Mouse (Mus musculus): Measurements from ENCODE around the gene Pitpnc1.
A peak's percentile ranks its signal among the peaks of the same experiment; 100 is the strongest.

Pitpnc1 gene

DNA sequence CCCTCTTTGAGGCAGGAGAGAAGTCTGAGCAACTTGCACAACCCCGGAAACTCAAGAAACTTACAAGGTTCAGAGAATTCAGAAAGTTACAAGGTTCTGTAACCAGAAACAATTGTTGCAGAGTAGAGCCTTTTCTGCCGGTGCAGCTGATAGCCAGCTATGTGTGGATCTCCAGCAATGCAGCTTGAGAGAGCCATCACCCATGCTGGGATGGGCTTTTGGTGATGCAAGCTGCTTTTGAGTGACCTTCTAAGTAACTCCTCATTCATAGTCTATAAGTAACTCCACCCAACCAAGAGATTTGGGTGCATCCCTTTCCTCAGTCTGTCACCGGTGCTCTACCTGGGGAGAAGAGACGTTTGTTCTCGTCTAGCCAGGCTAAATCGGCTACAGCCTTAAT is 232.0 kb downstream of the Pitpnc1 start:
- DNase-seq (ENCODE audit: low spot score in 2 of 2), result no peak

DNA sequence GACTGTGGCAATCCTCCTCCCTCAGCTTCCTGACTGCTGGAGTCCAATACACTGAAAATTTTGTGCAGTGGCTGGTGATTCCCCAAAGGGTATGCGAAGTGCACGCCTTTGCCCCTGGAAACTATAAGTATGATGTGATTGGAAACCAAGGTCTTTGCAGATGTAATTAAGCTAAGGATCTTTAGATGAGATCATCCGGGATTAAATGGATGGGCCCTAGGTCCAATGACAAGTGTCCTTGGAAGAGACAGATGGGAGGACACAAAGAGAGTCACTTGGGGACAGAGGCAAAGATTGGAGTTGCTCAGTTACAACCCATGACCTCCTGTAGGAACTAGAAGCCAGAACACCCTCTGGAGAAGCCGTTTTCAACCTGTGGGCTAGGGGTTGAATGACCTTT is 233.0 kb downstream of the Pitpnc1 start:
- DNase-seq (ENCODE audit: low spot score in 2 of 2), result no peak

DNA sequence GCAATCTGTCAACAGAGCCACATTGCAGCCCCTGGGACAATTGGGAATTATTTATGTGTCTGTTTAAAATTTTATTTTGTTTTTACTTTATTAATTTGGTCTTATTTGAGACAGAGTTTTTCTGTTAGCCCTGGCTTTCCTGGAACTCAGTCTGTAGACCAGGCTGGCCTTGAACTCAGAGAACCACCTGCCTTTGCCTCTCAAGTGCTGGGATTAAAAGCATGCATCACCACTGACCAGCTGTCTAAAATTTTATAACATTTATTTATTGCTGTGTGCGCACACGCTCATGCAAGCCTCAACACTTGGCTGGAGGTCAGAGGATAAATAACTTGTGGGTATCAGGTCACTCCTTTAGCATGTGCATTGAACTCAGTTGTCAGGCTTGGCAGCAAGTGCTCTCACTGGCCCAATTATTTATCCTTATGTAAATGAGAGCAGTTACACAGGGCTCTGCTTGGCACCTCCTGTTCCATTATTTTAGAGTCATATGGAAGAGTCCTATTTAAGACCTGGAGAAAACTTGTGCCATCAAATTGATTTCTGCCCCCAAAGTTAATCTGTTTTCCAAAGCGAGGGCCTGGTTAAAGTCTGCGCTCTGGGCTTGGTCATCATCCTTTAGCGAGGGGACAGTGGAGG is 237.1 kb downstream of the Pitpnc1 start:
- DNase-seq (ENCODE audit: low spot score in 2 of 2), result no peak

DNA sequence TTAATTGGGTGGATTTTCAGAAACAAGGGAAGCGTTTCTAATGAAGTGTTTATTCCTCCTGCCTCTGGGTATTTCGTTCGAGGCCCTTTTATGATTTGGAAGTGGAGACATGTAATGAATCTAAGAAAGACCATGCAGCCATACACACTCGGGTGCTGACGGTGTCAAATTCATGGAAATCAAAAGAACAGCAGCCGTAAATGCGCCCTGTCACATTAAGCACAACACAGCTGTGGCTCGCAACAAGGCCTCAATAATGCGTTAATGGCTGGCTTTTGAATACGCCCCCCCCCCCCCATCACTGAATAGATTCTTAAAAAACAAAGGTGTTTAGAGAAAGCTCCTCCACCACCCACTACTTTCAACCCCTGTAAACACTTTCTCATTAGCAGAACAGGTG is 240.4 kb downstream of the Pitpnc1 start:
- DNase-seq (ENCODE audit: low spot score in 2 of 2), result no peak

DNA sequence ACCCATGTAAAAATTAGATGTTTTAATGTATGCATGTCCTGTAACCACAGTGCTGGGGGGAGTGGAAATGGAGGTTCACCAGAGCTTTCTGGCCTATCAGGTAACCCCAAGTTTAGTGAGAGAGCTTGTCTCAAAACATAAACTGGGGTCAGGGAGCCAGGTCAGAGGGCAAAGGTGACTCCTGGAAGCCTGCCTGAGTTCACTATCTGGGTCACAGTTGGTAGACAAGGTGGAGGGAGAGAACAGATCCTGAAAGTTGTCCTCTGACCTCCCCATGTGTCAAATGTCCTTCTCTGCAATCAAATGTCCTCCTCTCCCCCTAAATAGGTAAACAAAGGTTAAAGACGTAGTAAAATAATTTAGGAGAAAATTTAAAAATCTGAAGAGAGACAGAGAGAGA is 244.1 kb downstream of the Pitpnc1 start:
- no peak for DNase-seq (ENCODE audit: low spot score in 2 of 2)

DNA sequence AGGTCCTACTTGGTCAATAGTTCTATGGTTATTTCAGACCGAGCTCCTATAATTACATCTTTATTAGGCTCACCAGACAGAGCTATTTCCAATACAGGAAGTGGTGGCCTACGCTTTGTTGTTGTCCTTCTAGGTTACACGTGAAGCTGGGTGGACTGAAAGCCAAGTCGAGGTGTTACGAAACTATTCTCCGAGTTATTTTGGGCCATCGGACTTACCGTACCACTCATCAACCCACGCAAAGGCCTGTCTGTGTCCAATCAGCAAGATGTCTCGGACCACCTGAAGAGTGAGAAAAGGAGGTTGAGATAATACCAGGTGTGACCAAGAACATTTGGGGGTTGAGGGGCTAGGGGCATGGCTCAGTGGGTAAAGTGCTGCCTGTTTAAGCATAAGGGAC is 244.5 kb downstream of the Pitpnc1 start:
- DNase-seq (ENCODE audit: low spot score in 2 of 2), result no peak

DNA sequence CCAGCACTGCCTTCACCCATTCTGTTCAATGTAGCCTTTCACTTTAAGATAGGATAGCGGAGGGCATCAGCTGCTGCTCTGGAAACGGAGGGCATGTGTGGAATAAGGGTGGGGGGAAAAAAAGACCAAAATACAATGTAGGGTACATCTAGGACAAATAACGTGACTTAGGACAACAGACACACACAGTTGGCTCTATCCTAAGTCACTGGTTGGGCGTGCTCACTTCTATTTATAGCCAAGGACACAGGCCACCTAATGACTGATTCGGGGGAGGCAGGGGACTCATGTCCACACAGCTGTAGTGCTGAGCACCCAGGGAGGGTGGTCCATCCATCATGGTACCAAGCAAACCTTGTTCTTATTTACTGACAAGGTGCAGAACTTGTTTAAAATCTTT is 245.2 kb downstream of the Pitpnc1 start:
- no peak for DNase-seq (ENCODE audit: low spot score in 2 of 2)

DNA sequence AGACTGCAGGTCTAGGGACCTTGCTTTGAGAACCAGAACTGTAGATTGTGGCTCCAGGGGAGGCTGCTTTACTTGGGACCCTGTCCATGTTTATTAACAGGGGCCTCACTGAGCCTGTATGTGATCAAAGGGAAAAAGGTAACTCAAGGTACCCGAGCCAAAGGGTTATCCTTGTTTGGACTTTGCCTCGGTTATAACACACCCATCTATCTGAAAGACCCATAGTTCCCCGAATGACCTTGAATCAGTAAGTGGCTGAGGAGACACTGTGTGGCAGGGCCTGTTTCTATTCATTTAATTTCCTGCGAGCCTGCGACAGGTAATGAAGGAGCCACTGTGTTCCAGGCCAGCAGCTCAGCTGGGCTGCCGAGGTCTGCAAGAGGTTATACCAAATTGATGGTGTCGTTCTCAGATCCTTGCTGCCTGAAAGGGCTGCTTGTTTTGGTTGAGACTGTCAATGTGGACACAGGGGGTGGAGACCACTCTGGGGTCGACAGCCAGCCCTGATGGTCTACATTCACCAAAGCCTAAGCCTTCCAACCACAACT is 246.8 kb downstream of the Pitpnc1 start:
- no peak for DNase-seq (ENCODE audit: low spot score in 2 of 2)

DNA sequence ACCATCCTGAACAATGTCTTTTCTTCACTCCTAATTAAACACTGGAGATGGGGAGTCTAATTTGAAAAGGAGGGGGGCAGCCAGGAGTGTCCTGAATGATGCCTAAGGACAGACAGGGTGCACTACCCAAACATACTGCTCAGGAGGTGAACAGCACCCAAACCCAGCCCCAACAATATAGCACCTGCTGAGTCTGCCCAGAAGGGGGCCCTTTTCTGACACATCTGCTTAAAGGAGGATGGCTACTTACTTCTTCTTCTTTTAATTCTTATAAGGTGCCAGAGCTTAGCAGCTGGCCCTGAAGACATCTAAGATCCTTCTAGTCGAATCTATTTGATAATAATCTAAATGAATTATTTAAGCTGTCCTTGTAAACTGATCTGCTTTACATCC is 247.3 kb downstream of the Pitpnc1 start:
- DNase-seq (ENCODE audit: low spot score in 2 of 2), result no peak

DNA sequence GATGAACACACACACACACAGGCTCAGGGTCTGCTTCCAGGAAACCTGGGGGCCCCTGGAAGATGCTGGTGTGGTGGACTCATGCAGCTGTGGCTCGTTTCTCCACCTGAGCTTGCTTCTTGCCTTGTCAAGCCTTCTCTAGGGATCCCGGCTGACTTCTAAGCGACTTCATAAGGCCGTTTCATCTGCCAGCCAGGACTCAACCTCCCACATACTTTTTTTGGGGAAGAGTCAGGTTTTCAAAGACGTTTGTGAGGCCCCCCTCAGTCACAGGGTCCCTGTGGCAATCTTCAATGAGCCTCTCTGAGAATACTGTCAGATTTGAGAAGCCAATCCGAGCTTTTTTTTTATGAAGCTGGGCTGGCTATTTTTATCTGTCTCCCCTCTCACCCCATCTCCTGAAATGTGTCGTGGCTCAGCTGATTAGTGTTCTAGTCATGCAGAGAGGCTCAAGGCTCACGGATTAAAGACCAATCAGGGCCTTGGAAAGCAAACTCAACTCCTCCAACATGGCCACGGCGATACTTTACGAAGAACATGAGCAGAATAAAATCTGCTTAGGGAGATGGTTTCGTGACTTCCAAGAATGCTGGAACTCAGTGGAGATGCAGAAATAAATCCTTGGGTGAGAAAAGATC is 247.8 kb downstream of the Pitpnc1 start:
- DNase-seq (ENCODE audit: low spot score in 2 of 2), result no peak

DNA sequence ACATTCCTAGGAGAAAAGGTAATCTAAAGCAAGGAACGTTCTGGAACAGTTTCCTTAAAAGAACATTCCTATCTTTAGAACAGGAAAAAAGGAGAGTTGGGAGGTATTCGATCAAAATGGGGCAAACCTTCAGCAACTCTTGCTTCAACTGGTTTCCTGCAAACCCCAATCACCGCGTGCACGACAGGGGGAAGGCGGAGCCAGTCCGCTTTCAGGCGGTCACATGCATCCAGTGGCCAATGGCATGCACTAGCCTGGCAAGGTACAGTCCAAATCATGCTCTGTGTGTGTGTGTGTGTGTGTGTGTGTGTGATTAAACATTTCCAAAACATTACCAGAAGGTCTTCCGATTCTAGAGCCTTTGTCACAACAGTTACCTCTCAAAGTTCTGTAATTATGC is 255.4 kb downstream of the Pitpnc1 start:
- no peak for DNase-seq (ENCODE audit: low spot score in 2 of 2)

DNA sequence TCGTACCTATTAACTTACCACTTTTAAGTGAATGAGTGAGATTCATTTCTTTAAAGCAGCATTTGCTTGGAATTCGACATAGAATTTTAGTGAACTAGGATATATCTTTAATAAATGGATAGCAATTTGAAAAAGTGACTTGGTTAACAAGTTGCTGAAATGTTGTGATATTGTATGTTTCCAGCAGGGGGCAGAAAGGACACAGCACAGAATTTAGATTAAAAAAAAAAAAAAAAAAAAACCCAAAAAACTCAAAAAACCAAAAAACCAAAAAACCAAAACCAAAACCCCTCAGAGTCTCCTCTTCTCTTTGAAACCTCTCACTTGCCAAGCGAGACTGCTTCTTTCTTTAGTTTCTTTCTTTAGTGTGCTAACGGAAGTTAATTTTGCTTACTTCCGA is 256.8 kb downstream of the Pitpnc1 start:
- DNase-seq (ENCODE audit: low spot score in 2 of 2), result no peak

DNA sequence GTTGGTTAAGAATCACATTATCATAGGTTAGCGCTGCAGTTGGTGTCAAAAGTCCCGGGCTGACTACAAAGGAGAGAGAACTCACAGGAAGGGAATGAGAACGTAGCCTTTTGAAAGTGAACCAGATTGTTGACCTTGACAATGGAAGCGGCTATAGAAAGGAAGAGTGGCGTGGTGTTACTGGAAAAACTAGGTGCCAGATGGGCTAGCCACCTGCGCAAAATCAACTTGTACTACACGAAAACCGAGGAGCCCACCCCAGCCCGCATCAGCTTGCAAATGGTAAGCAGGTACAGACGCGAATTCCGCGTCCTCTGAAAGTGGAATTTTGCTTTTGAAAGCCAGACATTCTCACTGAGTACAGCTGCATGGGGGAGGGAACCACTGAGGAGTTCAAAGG is 260.7 kb downstream of the Pitpnc1 start:
- DNase-seq (ENCODE audit: low spot score in 2 of 2), result peak in 1 of 2 experiments; percentile 35

DNA sequence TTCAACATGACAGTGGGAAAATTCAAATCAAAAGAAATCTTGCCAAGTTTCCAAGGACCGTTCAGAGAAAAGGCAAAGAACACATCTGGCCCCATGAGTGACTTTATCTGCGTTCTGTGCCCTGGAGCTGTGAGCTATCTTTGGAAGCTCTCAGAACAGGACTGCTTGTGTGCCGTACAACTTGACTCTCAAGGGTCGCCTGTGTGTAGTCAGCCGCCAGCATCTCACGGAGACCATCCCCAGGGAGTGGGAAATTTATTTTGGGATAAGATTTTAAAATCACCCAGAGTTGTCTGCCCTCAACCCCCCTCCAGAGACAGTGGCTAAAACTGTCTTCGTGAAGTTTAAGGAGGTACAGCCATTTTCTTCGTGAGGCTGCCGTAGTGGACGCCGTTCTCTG is 268.7 kb downstream of the Pitpnc1 start:
- DNase-seq (ENCODE audit: low spot score in 2 of 2), result no peak

DNA sequence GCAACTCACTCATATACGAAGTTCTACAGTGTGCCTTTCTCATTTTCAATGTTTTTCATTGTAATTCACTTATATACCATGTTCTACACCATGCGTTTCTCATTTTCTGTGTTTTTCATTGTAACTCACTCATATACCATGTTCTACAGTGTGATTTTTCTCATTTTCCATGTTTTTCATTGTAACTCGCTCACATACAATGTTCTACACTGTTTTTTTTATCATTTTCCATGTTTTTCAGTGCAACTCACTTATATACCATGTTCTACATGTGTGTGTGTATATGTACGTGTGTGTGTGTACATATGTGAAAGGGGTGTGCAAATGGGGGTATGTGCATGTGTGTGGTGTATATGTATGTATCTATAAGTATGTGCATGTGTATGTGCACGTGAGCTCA is 271.2 kb downstream of the Pitpnc1 start:
- DNase-seq (ENCODE audit: low spot score in 2 of 2), result no peak

DNA sequence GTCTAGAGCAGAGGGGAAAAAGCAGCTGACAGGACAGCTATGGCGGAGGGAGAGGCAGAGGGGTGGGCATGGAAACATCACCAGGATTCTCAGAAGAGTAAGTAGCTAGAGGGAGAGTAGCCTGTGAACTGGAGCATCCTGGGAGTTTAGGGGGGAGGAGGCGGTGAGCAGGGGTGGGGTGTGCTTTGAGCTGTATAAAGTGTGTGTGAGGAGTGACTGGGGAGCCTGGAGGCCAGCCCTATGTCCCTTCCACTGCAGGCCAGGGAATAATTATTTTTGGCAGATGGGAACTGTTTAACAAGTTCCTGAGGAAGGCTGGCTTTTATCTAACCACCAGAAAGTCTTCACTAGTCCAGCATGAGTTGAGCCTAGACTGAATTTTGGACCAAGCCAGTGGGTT is 275.2 kb downstream of the Pitpnc1 start:
- no peak for DNase-seq (ENCODE audit: low spot score in 2 of 2)

DNA sequence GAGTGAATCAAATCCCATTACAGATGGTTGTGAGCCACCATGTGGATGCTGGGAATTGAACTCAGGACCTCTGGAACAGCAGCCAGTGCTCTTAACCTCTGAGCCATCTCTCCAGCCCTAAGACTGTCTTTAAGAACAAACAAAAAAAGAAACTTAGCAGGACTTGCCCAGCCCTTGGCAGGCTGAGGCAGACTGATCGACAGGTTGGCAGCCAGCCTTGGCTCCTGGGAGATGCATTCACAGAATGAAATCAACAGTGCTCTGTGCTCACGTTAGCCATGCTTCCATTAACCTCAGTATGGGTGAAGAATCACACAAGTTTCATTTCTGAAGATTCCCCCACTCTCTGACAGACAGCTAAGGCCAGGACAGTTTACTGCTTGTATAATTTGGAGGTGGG is 280.1 kb downstream of the Pitpnc1 start:
- DNase-seq (ENCODE audit: low spot score in 2 of 2), result peak; percentile 41 to 45

DNA sequence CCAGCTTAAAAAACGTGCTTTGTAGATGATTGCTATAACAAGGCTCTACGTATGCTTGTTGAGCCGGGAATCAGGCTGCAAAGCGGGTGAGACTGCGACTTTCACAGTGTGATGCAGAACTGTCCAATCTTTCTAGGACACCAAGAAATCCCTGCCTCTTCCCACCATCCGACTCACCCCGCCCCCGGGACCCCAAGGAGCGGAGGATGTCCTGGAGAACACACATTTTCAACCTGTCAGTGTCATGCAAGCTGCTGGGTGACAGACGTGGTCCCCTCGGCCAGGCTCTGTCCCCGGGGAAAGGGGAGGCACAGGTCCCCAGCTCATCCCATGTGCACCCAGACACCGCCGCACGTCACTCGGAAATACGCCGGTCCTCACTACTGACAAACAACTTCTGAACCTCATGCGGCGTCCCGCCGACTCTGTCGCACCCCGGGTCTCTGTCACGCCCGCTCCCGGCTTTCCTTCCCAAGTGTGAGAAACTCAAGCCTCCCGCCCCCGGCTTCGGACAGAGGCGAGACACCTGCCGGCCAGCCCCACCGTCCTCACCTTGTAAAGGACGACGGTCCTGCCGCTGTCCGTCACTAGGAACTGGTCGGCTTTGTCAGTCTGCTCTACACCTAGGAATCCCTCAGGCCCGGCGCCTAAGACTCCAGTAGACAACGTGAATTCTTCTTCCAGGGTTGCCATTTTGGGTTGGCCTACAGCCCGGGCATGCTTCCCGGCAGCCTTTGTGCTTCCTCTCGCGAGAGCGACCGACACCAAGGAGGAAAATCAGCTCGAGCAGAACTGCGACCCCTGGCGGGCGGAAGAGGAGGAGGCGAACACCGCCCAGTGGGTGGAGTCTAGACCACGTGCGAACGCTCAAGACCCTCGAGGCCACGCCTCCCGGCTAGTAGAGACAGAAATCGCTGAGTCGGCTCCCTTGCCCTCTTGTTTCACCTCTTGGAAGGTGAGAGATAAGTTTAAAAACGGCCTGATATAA is 281.6 kb downstream of the Pitpnc1 start, which contains the start of gene Nol11:
Gene Nol11, minus strand, starts transcription at position 817 of the 988 bp plus-strand sequence.
- peak; percentile 99 for DNase-seq (ENCODE audit: low spot score in 2 of 2)

DNA sequence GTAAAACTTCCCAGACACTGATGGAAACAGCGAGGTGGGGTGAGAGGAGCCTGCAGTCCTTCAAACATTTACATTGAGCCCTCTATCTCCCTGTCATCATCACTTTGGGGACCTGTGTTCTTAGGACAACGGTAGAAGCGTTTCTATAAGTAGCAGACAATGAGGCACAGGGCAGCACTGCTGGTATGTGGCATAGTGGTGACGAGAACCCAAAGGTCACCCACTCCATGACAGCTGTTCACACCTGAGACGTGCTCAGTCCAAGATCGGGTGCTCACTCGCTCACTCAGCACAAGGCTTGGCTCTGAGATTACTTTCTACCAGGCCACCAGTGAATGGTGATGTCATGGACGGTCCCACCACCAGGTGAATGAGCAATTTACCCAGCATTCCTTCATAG is 286.7 kb downstream of the Pitpnc1 start:
- DNase-seq (ENCODE audit: low spot score in 2 of 2), result no peak

DNA sequence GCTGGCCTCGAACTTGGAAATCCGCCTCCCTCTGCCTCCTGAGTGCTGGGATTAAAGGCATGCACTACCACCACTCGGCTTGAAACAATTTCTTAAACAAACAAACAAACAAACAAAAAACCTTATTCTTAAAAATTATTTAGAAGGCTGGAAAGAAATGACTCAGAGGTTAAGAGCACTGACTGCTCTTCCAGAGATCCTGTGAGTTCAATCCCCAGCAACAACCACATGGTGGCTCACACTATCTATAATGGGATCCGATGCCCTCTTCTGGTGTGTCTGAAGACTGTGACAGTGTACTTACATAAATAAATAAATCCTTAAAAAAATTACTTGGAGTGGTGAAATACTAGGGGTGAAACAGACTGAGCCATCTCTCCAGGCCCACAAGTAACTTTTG is 309.3 kb downstream of the Pitpnc1 start:
- no peak for DNase-seq (ENCODE audit: low spot score in 2 of 2)

DNA sequence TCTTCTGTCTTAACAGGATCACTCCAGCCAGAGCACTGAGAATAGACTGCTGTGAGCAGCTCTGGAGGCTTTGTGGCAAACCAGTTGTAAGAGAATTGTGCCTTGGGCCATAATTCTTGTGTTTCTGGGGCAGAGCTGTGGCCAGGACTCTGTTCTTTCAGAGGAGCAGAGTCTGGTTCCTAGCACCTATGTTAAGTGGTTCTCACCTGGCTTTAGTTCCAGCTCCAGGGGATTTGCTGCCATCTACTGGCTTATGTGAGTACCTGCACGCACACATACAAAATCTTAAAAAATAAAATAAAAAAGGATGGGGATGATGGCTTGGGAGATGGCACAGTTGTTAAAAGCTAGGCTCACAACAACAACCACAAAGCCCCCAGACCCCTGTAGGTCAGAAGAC is 311.5 kb downstream of the Pitpnc1 start:
- DNase-seq (ENCODE audit: low spot score in 2 of 2), result no peak
